12 mouse cellular contexts compared by ENCODE assay signal in the genomic region with DNA sequence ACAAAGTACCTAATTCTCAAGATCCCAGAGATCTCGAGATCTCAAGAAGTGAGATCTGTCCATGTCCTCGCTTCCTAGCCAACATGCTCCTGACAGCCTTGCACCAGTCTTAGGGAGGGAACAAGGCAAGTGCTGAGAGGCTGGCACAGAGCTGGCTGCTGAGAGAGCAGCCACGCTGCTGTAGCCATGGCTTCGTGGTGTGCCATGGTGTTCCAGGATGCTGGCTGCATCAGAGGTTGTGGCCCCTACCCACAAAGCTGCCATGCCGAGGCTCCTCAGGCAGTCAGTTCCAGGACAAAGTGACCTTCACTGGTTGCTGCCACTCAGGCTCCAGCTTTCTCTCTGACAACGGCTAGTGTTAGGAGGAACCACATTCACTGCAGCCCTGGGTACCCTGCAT.
DNase-seq lines count a peak whose midpoint lies in the region; ATAC-seq and TF ChIP-seq lines count a peak whose summit lies in the region.
"Had no signal": no experiment of that assay in that cellular context is flagged by ENCODE, and none has a peak within 500 bp of the region (broad histone marks: within the 10 kb centered on the region; RNA-seq: fewer than 3 reads in every experiment).

No protein-coding gene starts in this region.

- no peaks in the 10 kb centered on the region for H3K27me3 ChIP-seq in heart, embryonic 13.5 days (replicated peaks)
- H3K27me3 ChIP-seq in lung, embryonic 16.5 days (ENCODE audit: control insufficient read depth, insufficient read depth, low read depth, low read length): no peaks in the 10 kb centered on the region
- H3K27me3 ChIP-seq in forebrain, embryonic 16.5 days (replicated peaks; ENCODE audit: control insufficient read depth, insufficient read depth, low read length): no peaks in the 10 kb centered on the region
- H3K27me3 ChIP-seq: CH12.LX had no signal

- no peak for DNase-seq in heart, postnatal 25 days (ENCODE audit: low spot score)
- no peak for DNase-seq in lung, postnatal 14 days
- no peak for DNase-seq in embryo, embryonic 10 days (ENCODE audit: low spot score)
- no peak for DNase-seq in thymus, adult 18-20 months
- DNase-seq: right cerebral cortex, postnatal 25 days had no signal

- WGBS in heart, embryonic 13.5 days: 44% methylated on average over 6 of the region's 6 CpGs
- 55% methylated on average over 6 of the region's 6 CpGs for WGBS in lung, embryonic 16.5 days
- WGBS in forebrain, embryonic 16.5 days: 39% methylated on average over 6 of the region's 6 CpGs
- WGBS in olfactory bulb, adult 2 months: 19% methylated on average over 6 of the region's 6 CpGs

- no peak overlapping the region for H3K4me3 ChIP-seq in heart, embryonic 13.5 days
- H3K4me3 ChIP-seq in lung, embryonic 16.5 days (ENCODE audit: low read length): no peak overlapping the region
- H3K4me3 ChIP-seq in forebrain, embryonic 16.5 days (replicated peaks; ENCODE audit: low read length): no peak overlapping the region
- H3K4me3 ChIP-seq in olfactory bulb, adult 2 months (ENCODE audit: insufficient read depth, low read depth, low read length): no peak overlapping the region
- H3K4me3 ChIP-seq: myocyte had no signal

- H3K4me2 ChIP-seq in heart, embryonic 13.5 days: peak overlapping the region; percentile 60
- no peak overlapping the region for H3K4me2 ChIP-seq in lung, embryonic 16.5 days (ENCODE audit: low read depth, low read length)
- no peak overlapping the region for H3K4me2 ChIP-seq in forebrain, embryonic 16.5 days (ENCODE audit: low read length)

- no peak for ATAC-seq in heart, embryonic 13.5 days (ENCODE audit: extremely low read depth, insufficient number of reproducible peaks, low FRiP score, low TSS enrichment)
- ATAC-seq in lung, embryonic 16.5 days (ENCODE audit: low read depth): no peak
- ATAC-seq in forebrain, embryonic 16.5 days: peak; percentile 59
- ATAC-seq: activated CD4-positive, CD25-positive, alpha-beta regulatory T cell, adult 4 months had no signal

- peak overlapping the region; percentile 77 for H3K27ac ChIP-seq in heart, embryonic 13.5 days (replicated peaks)
- H3K27ac ChIP-seq in lung, embryonic 16.5 days (ENCODE audit: low read length): no peak overlapping the region
- no peak overlapping the region for H3K27ac ChIP-seq in forebrain, embryonic 16.5 days (ENCODE audit: low read length)
- peak overlapping the region; percentile 30; the same call in 1 of the 2 replicates for H3K27ac ChIP-seq in olfactory bulb, adult 2 months (ENCODE audit: insufficient read depth, low read depth, low read length)

- no peak for TF ChIP-seq CTCF in olfactory bulb, adult 2 months (IDR thresholded peaks at IDR 0.05; ENCODE audit: insufficient read depth, low read depth, low read length)

- peaks cover 44% of the 10 kb centered on the region for H3K4me1 ChIP-seq in heart, embryonic 13.5 days
- peaks cover 19% of the 10 kb centered on the region for H3K4me1 ChIP-seq in lung, embryonic 16.5 days (replicated peaks; ENCODE audit: control insufficient read depth, insufficient read depth, low read length)
- H3K4me1 ChIP-seq in forebrain, embryonic 16.5 days (replicated peaks; ENCODE audit: control insufficient read depth, insufficient read depth, low read length): peaks cover 26% of the 10 kb centered on the region
- H3K4me1 ChIP-seq in olfactory bulb, adult 2 months (ENCODE audit: control insufficient read depth, insufficient read depth, low read length): peaks cover 26% of the 10 kb centered on the region

- H3K9me3 ChIP-seq in heart, embryonic 13.5 days: no peaks in the 10 kb centered on the region
- H3K9me3 ChIP-seq in lung, embryonic 16.5 days (ENCODE audit: control insufficient read depth, low read length): no peaks in the 10 kb centered on the region
- no peaks in the 10 kb centered on the region for H3K9me3 ChIP-seq in forebrain, embryonic 16.5 days (ENCODE audit: control insufficient read depth, low read length)

- intact Hi-C loops in heart, postnatal 25 days (cut with DNase I): loop anchor here (10.0 kb wide), 1 partner anchor 62 kb away; no protein-coding TSS in a partner anchor

- TF ChIP-seq POLR2A in olfactory bulb, adult 2 months (IDR thresholded peaks at IDR 0.05; ENCODE audit: insufficient read depth, low read depth, low read length): no peak

- H3K36me3 ChIP-seq in heart, embryonic 13.5 days: 0 out of 2 replicates have a peak, but pooled peaks cover 4% of the 10 kb centered on the region
- no peaks in the 10 kb centered on the region for H3K36me3 ChIP-seq in lung, embryonic 16.5 days (ENCODE audit: control insufficient read depth, insufficient read depth, low read length)
- H3K36me3 ChIP-seq in forebrain, embryonic 16.5 days (ENCODE audit: control insufficient read depth, insufficient read depth): no peaks in the 10 kb centered on the region

- peak overlapping the region; percentile 58 for H3K9ac ChIP-seq in heart, embryonic 13.5 days
- H3K9ac ChIP-seq in lung, embryonic 16.5 days (ENCODE audit: low read length): 0 out of 2 replicates have a peak overlapping the region, but pooled peaks have one; percentile 20
- no peak overlapping the region; the same call in 1 of the 2 replicates for H3K9ac ChIP-seq in forebrain, embryonic 16.5 days (replicated peaks; ENCODE audit: low read depth, low read length)

Comparison
In these comparisons a context has a peak if more than half of its experiments do, and no peak if none do; other contexts are left out.
1. H3K27ac ChIP-seq: peak in heart, embryonic 13.5 days (single experiment) and olfactory bulb, adult 2 months (single experiment); none in lung, embryonic 16.5 days (single experiment) and forebrain, embryonic 16.5 days (single experiment).